Mouse (Mus musculus) heart, adult 2 months (tissue): ENCODE measurements at regions not wholly inside any gene's neighbourhood (a gene's known extent, or its start where the extent isn't known, plus 50 kb on each side); places are given as distances from the start of the nearest gene placed in this dataset.

Experiments
- CTCF ChIP-seq: fragments of 200-600 bp; IDR thresholded peaks from 2 replicates; pipeline ENCODE4 v1.8.1; 2022; ENCODE audit warnings: antibody characterized with exemption, mild to moderate bottlenecking, moderate library complexity
- EP300 ChIP-seq: fragments of 200-500 bp; IDR thresholded peaks from 2 replicates; pipeline ENCODE4 v1.6.1; 2011; ENCODE audit warnings: low read depth, low read length, control low read depth; ENCODE audit not compliant: insufficient read depth
- POLR2A ChIP-seq: fragments of 200-500 bp; IDR thresholded peaks from 2 replicates; pipeline ENCODE4 v1.6.1; 2011; ENCODE audit warnings: mild to moderate bottlenecking, low read depth, low read length, control low read depth; ENCODE audit not compliant: insufficient read depth

DNA sequence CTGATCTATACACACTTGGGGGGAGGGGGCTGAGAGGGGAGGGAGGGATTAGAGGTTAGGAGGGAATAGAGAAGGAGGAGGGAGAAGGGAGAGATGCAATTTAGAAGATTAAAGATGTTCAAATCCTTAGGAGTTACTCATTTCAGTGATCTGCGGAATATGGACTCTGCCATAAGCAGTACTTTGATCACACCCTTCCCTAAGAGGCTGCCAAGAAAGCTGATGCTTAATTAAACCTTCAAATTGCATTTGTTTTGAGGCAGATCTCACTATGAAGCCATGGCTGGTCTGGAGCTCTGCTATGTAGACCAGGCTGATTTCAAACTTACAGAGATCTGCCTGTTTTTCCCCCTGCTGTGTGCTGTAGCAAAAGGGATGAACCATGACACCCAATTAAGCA, 338.2 kb upstream of the Adamts9 start:
- TF ChIP-seq CTCF (no peak), POLR2A (no peak), EP300 (no peak)
